Mouse (Mus musculus) forebrain, embryonic 10.5 days (tissue): Measurements from ENCODE around the gene Kcnh1. TPM values are rescaled to one million over a fixed set of nuclear protein-coding genes. Genes with fewer than 3 reads are reported as not detected.

Source experiments
- DNase-seq: peaks from one replicate; pipeline ENCODE4 v3.0.0-alpha.2; 2017; ENCODE audit warnings: low spot score; ENCODE audit errors: extremely low spot score
- H3K27ac ChIP-seq: fragments of 300-500 bp; sonication (generic); 2 replicates; pipeline ENCODE4 v1.5.1; 2016; ENCODE audit warnings: mild to moderate bottlenecking
- H3K27me3 ChIP-seq: fragments of 300-500 bp; sonication (generic); 2 replicates; pipeline ENCODE4 v1.6.1; 2016; ENCODE audit warnings: mild to moderate bottlenecking; ENCODE audit not compliant: poor library complexity, severe bottlenecking
- H3K36me3 ChIP-seq: fragments of 300-500 bp; sonication (generic); replicated peaks from 2 replicates; pipeline ENCODE4 v1.6.1; 2016; ENCODE audit warnings: mild to moderate bottlenecking, moderate library complexity
- H3K4me1 ChIP-seq: fragments of 300-500 bp; sonication (generic); 2 replicates; pipeline ENCODE4 v1.6.1; 2016
- H3K4me3 ChIP-seq: fragments of 300-500 bp; sonication (generic); 2 replicates; pipeline ENCODE4 v1.5.1; 2016; ENCODE audit warnings: mild to moderate bottlenecking, moderate library complexity
- H3K9me3 ChIP-seq: fragments of 300-500 bp; sonication (generic); 2 replicates; pipeline ENCODE4 v1.6.1; 2016; ENCODE audit warnings: mild to moderate bottlenecking, moderate library complexity
- WGBS: fragments of 180-500 bp; shearing (Covaris S2); methylation state at CpG from one replicate; pipeline ENCODE4 v1.1.7; 2016; 5-methylcytosine and 5-hydroxymethylcytosine counted together
- polyA plus RNA-seq: library from polyadenylated mRNA; unstranded; fragments of >200 nt; fragmentation: Nextera tagmentation; extraction: Ambion mirVana; gene quantifications from 2 replicates; pipeline ENCODE4 v1.2.1, GENCODE M21; 2016

Kcnh1 gene
- polyA plus RNA-seq, 1 experiment from 2014 or later: 0.14 TPM

GRCm38 (mm10) chr1:192341774-192342173 is 151.2 kb downstream of the Kcnh1 start:
- H3K36me3 ChIP-seq: no peaks in the 10 kb centered on the region
- H3K4me1 ChIP-seq: no peaks in the 10 kb centered on the region
- DNase-seq: no peak
- no peak overlapping the region for H3K4me3 ChIP-seq
- no peaks in the 10 kb centered on the region for H3K27me3 ChIP-seq
- WGBS: 88% methylated on average over 4 of the region's 4 CpGs
- peaks cover 7% of the 10 kb centered on the region for H3K9me3 ChIP-seq
- no peak overlapping the region for H3K27ac ChIP-seq

GRCm38 (mm10) chr1:192343996-192344395 is 153.4 kb downstream of the Kcnh1 start:
- no peak for DNase-seq
- Histone ChIP-seq H3K4me1 (no peaks in the 10 kb centered on the region), H3K27ac (no peak overlapping the region), H3K9me3 (no peaks in the 10 kb centered on the region; the same call in 1 of the 2 replicates), H3K27me3 (no peaks in the 10 kb centered on the region), H3K4me3 (no peak overlapping the region), H3K36me3 (no peaks in the 10 kb centered on the region)
- WGBS: 90% methylated on average over 4 of the region's 4 CpGs

GRCm38 (mm10) chr1:192347327-192347726 is 156.8 kb downstream of the Kcnh1 start:
- Histone ChIP-seq H3K4me1 (no peaks in the 10 kb centered on the region), H3K9me3 (no peaks in the 10 kb centered on the region; the same call in 1 of the 2 replicates), H3K4me3 (no peak overlapping the region), H3K27ac (no peak overlapping the region), H3K36me3 (no peaks in the 10 kb centered on the region), H3K27me3 (no peaks in the 10 kb centered on the region)
- WGBS: 83% methylated on average over 5 of the region's 5 CpGs
- no peak for DNase-seq

- no peaks in the 10 kb centered on the region for H3K36me3 ChIP-seq
- H3K27ac ChIP-seq: no peak overlapping the region
- WGBS: 85% methylated on average over 3 of the region's 3 CpGs
- no peak for DNase-seq
- 0 out of 2 replicates have a peak, but pooled peaks cover 2% of the 10 kb centered on the region for H3K4me1 ChIP-seq
- no peaks in the 10 kb centered on the region for H3K27me3 ChIP-seq
- H3K4me3 ChIP-seq: no peak overlapping the region
- no peaks in the 10 kb centered on the region for H3K9me3 ChIP-seq
These were observed 165.7 kb downstream of the Kcnh1 start for GRCm38 (mm10) chr1:192356231-192356630.

GRCm38 (mm10) chr1:192359212-192359611 is 168.6 kb downstream of the Kcnh1 start:
- Histone ChIP-seq H3K27ac (no peak overlapping the region), H3K36me3 (no peaks in the 10 kb centered on the region), H3K9me3 (no peaks in the 10 kb centered on the region), H3K4me1 (0 out of 2 replicates have a peak, but pooled peaks cover 9% of the 10 kb centered on the region), H3K27me3 (no peaks in the 10 kb centered on the region), H3K4me3 (no peak overlapping the region)
- whole genome bisulfite sequencing: 76% methylated on average over 2 of the region's 2 CpGs
- no peak for DNase-seq

GRCm38 (mm10) chr1:192368336-192368735 is 177.8 kb downstream of the Kcnh1 start:
- Histone ChIP-seq H3K4me3 (no peak overlapping the region), H3K27me3 (no peaks in the 10 kb centered on the region), H3K36me3 (no peaks in the 10 kb centered on the region), H3K27ac (no peak overlapping the region), H3K9me3 (no peaks in the 10 kb centered on the region), H3K4me1 (peaks cover 19% of the 10 kb centered on the region)
- DNase-seq: no peak
- 66% methylated on average over 5 of the region's 5 CpGs for WGBS

GRCm38 (mm10) chr1:192371943-192372614 is 181.5 kb downstream of the Kcnh1 start:
- 92% methylated on average over 4 of the region's 4 CpGs for WGBS
- peaks cover 11% of the 10 kb centered on the region for H3K4me1 ChIP-seq
- no peaks in the 10 kb centered on the region for H3K27me3 ChIP-seq
- DNase-seq: no peak
- H3K27ac ChIP-seq: no peak overlapping the region
- H3K9me3 ChIP-seq: no peaks in the 10 kb centered on the region
- H3K4me3 ChIP-seq: no peak overlapping the region
- no peaks in the 10 kb centered on the region for H3K36me3 ChIP-seq

GRCm38 (mm10) chr1:192378546-192379075 is 188.0 kb downstream of the Kcnh1 start:
- Histone ChIP-seq H3K4me3 (no peak overlapping the region), H3K36me3 (no peaks in the 10 kb centered on the region), H3K27ac (no peak overlapping the region)

GRCm38 (mm10) chr1:192380596-192381041 is 190.0 kb downstream of the Kcnh1 start:
- H3K9me3 ChIP-seq: no peaks in the 10 kb centered on the region
- no peaks in the 10 kb centered on the region for H3K4me1 ChIP-seq
- H3K27ac ChIP-seq: no peak overlapping the region
- no peak for DNase-seq
- H3K27me3 ChIP-seq: no peaks in the 10 kb centered on the region
- 66% methylated on average over 5 of the region's 5 CpGs for WGBS
- H3K36me3 ChIP-seq: no peaks in the 10 kb centered on the region
- H3K4me3 ChIP-seq: no peak overlapping the region

More at GRCm38 (mm10) chr1:192378546-192379075, 188.0 kb downstream of the Kcnh1 start:
- Histone ChIP-seq H3K27me3 (no peaks in the 10 kb centered on the region), H3K9me3 (no peaks in the 10 kb centered on the region), H3K4me1 (no peaks in the 10 kb centered on the region)
- DNase-seq: no peak
- 88% methylated on average over 4 of the region's 4 CpGs for WGBS

- no peaks in the 10 kb centered on the region for H3K27me3 ChIP-seq
- H3K36me3 ChIP-seq: no peaks in the 10 kb centered on the region
- no peaks in the 10 kb centered on the region for H3K4me1 ChIP-seq
- H3K4me3 ChIP-seq: no peak overlapping the region
- H3K9me3 ChIP-seq: no peaks in the 10 kb centered on the region
- no peak for DNase-seq
- H3K27ac ChIP-seq: no peak overlapping the region
These were observed 197.1 kb downstream of the Kcnh1 start for GRCm38 (mm10) chr1:192387624-192388023.

GRCm38 (mm10) chr1:192391041-192391440 is 200.5 kb downstream of the Kcnh1 start:
- Histone ChIP-seq H3K4me3 (no peak overlapping the region), H3K27me3 (no peaks in the 10 kb centered on the region), H3K9me3 (no peaks in the 10 kb centered on the region), H3K4me1 (peaks cover 17% of the 10 kb centered on the region), H3K36me3 (no peaks in the 10 kb centered on the region), H3K27ac (no peak overlapping the region)
- 87% methylated on average over 7 of the region's 7 CpGs for WGBS
- no peak for DNase-seq

- Histone ChIP-seq H3K36me3 (no peaks in the 10 kb centered on the region), H3K4me1 (peaks cover 17% of the 10 kb centered on the region), H3K27ac (no peak overlapping the region), H3K9me3 (no peaks in the 10 kb centered on the region), H3K4me3 (no peak overlapping the region), H3K27me3 (no peaks in the 10 kb centered on the region)
- 94% methylated on average over 2 of the region's 2 CpGs for WGBS
- DNase-seq: no peak
These were observed 201.7 kb downstream of the Kcnh1 start for GRCm38 (mm10) chr1:192392232-192392631.

- H3K27me3 ChIP-seq: no peaks in the 10 kb centered on the region
- WGBS: 82% methylated on average over 14 of the region's 14 CpGs
- no peak overlapping the region for H3K27ac ChIP-seq
- H3K4me1 ChIP-seq: peaks cover 8% of the 10 kb centered on the region; the same call in 1 of the 2 replicates
- no peaks in the 10 kb centered on the region for H3K9me3 ChIP-seq
- no peaks in the 10 kb centered on the region for H3K36me3 ChIP-seq
- DNase-seq: no peak
- no peak overlapping the region for H3K4me3 ChIP-seq
These were observed 209.3 kb downstream of the Kcnh1 start for GRCm38 (mm10) chr1:192399667-192400490.
